Mouse (Mus musculus) lung, adult 2 months (tissue): ENCODE data around the gene Gm20696. TPM values are rescaled to one million over a fixed set of nuclear protein-coding genes. Genes with fewer than 3 reads are reported as not detected.

ENCODE experiments used
- DNase-seq: peaks from one replicate; pipeline ENCODE4 v3.0.0; 2022
- H3K4me1 ChIP-seq: fragments of 200-500 bp; 2 replicates; pipeline ENCODE4 v1.6.1; 2011; ENCODE audit warnings: low read length; ENCODE audit not compliant: control insufficient read depth, insufficient read depth
- H3K4me3 ChIP-seq: fragments of 200-500 bp; replicated peaks from 2 replicates; pipeline ENCODE3; 2011; ENCODE audit warnings: low read depth, mild to moderate bottlenecking, control low read depth, low read length; ENCODE audit errors: extremely low read depth
- CTCF ChIP-seq: fragments of 200-500 bp; IDR thresholded peaks from 2 replicates; pipeline ENCODE4 v1.5.1; 2011; ENCODE audit warnings: mild to moderate bottlenecking, low read length, control low read depth; ENCODE audit not compliant: insufficient read depth
- POLR2A ChIP-seq: fragments of 200-500 bp; IDR thresholded peaks from 2 replicates; pipeline ENCODE4 v1.6.1; 2011; ENCODE audit warnings: low read depth, mild to moderate bottlenecking, control low read depth, low read length, borderline replicate concordance; ENCODE audit errors: extremely low read depth
- WGBS: fragments of 180-500 bp; shearing (Covaris S2); methylation state at CpG from one replicate; pipeline ENCODE4 v1.1.7; 2018; 5-methylcytosine and 5-hydroxymethylcytosine counted together
- polyA plus RNA-seq: library from polyadenylated mRNA; depleted of rRNA; stranded (reverse); fragments of >200 nt; gene quantifications from 2 replicates; pipeline ENCODE4 v1.2.3, GENCODE M21; 2012

Gene Gm20696
- polyA plus RNA-seq, 1 experiment = 1.4 TPM

GRCm38 (mm10) chr6:99691666-99692205 is 25.1 kb upstream of the Gm20696 start:
- 10% methylated on average over 25 of the region's 25 CpGs for WGBS
- peak overlapping the region; percentile 51 for H3K4me3 ChIP-seq
- DNase-seq = no peak

GRCm38 (mm10) chr6:99688513-99688912 is 21.9 kb upstream of the Gm20696 start:
- WGBS = 79% methylated on average over 6 of the region's 6 CpGs
- Histone ChIP-seq H3K4me1 (no peaks in the 10 kb centered on the region), H3K4me3 (no peak overlapping the region)
- TF ChIP-seq CTCF (no peak), POLR2A (no peak)
- DNase-seq = no peak

More at GRCm38 (mm10) chr6:99691666-99692205, 25.1 kb upstream of the Gm20696 start:
- TF ChIP-seq POLR2A = no peak
- TF ChIP-seq CTCF = no peak
- no peaks in the 10 kb centered on the region for H3K4me1 ChIP-seq

- TF ChIP-seq POLR2A = no peak
- 0 out of 2 replicates have a peak, but pooled peaks have one; percentile 30 for TF ChIP-seq CTCF
- WGBS = 60% methylated on average over 5 of the region's 5 CpGs
- no peaks in the 10 kb centered on the region for H3K4me1 ChIP-seq
- no peak overlapping the region for H3K4me3 ChIP-seq
- no peak for DNase-seq
These were observed 18.3 kb upstream of the Gm20696 start for GRCm38 (mm10) chr6:99684899-99685298.

- TF ChIP-seq CTCF = no peak
- H3K4me1 ChIP-seq = no peaks in the 10 kb centered on the region
- no peak for DNase-seq
- H3K4me3 ChIP-seq = no peak overlapping the region
- 95% methylated on average over 5 of the region's 5 CpGs for WGBS
These were observed 17.4 kb upstream of the Gm20696 start for GRCm38 (mm10) chr6:99683974-99684373.

- no peak for TF ChIP-seq CTCF
- no peak for TF ChIP-seq POLR2A
These were observed 11.5 kb upstream of the Gm20696 start for GRCm38 (mm10) chr6:99678108-99678507.

GRCm38 (mm10) chr6:99677325-99677724 is 10.7 kb upstream of the Gm20696 start:
- Histone ChIP-seq H3K4me3 (no peak overlapping the region), H3K4me1 (no peaks in the 10 kb centered on the region)
- TF ChIP-seq CTCF = no peak
- TF ChIP-seq POLR2A = no peak
- WGBS = 71% methylated on average over 8 of the region's 8 CpGs
- DNase-seq = no peak

More at GRCm38 (mm10) chr6:99678108-99678507, 11.5 kb upstream of the Gm20696 start:
- 57% methylated on average over 11 of the region's 11 CpGs for WGBS
- DNase-seq = no peak
- no peaks in the 10 kb centered on the region for H3K4me1 ChIP-seq
- peak overlapping the region; percentile 13 for H3K4me3 ChIP-seq

- DNase-seq = no peak
- WGBS = 86% methylated on average over 4 of the region's 4 CpGs
- no peak for TF ChIP-seq POLR2A
- no peak for TF ChIP-seq CTCF
These were observed 7.9 kb upstream of the Gm20696 start for GRCm38 (mm10) chr6:99674482-99674881.

GRCm38 (mm10) chr6:99671768-99672167 is 5.2 kb upstream of the Gm20696 start:
- 68% methylated on average over 3 of the region's 3 CpGs for WGBS
- TF ChIP-seq CTCF (no peak), POLR2A (no peak)
- DNase-seq = no peak
- peaks cover 3% of the 10 kb centered on the region for H3K4me1 ChIP-seq
- H3K4me3 ChIP-seq = no peak overlapping the region

More at GRCm38 (mm10) chr6:99674482-99674881, 7.9 kb upstream of the Gm20696 start:
- Histone ChIP-seq H3K4me3 (no peak overlapping the region), H3K4me1 (no peaks in the 10 kb centered on the region)

- peaks cover 3% of the 10 kb centered on the region for H3K4me1 ChIP-seq
- TF ChIP-seq CTCF (peak; percentile 83), POLR2A (no peak)
- H3K4me3 ChIP-seq = no peak overlapping the region
- peak; percentile 29 for DNase-seq
- 75% methylated on average over 7 of the region's 7 CpGs for WGBS
These were observed 4.0 kb upstream of the Gm20696 start for GRCm38 (mm10) chr6:99670481-99671119.
